Mouse (Mus musculus): ENCODE data around the gene Rbm28. TPM values are rescaled to one million over a fixed set of nuclear protein-coding genes. Genes with fewer than 3 reads are reported as not detected.
"Not testable (repeated sequence)": the region's sequence is repeated elsewhere in the genome, so short reads cannot be mapped to it uniquely, and the experiment has no call there.

The Rbm28 gene
- polyA plus RNA-seq, 1 experiment from 2014 or later, result 30.7 TPM

DNA sequence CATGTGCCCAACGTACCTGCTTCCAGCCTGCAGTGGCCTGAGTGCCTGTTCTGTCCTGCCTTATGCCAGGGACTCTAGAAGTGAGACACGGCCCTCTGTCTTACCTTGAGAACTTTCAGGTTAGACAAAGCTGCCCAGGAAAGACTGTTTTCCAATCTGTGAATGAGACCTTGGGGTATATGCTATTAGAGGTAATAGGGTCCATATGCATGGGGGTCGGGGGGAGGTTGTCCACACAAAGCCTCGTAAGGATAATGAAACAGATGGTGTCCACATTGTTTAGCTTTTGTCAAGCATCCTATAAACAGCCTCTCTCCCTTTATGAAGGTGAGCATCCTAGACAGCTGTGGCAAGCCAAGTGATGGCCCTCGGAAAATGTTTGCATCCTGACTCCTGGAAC, 30.3 kb upstream of the Rbm28 start:
- DNase-seq (ENCODE audit: low spot score), result no peak

DNA sequence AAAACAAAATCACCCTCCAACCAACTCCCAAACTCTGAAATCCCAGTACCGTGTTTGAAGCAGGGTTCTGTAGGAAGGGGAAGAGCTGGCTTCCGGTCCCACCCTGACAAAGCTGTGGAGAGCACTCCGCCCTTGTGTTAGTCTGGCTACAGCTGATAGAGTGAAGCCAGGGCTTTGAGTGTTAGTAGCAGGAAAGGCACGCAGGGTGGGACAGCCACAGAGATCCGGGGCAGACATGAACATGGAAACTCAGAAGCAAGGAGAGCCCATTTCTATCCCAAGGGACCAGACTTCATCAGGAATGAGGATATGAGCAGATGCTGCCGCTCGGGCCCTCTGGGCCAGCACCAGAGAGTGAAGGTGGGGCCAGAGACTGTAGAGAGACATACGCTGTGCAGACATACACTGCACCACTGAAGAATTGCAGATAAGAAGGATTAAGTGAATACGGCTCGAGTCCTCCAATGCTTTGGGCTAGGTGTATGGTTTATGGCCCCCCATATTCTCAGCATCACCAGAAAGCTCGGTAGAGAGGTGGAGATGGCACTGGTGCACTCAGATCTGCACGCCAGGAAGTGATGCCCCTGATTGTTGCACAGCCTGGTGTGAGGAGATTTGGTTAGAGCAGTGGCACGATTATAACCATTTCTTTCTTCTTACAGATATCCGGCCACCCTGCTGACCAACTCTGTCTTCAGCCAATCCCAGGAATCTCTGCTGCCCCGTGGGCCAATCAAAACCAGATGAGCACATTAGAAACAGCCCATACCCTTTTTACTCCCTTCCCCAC, 29.4 kb upstream of the Rbm28 start:
- DNase-seq (ENCODE audit: low spot score), result no peak

DNA sequence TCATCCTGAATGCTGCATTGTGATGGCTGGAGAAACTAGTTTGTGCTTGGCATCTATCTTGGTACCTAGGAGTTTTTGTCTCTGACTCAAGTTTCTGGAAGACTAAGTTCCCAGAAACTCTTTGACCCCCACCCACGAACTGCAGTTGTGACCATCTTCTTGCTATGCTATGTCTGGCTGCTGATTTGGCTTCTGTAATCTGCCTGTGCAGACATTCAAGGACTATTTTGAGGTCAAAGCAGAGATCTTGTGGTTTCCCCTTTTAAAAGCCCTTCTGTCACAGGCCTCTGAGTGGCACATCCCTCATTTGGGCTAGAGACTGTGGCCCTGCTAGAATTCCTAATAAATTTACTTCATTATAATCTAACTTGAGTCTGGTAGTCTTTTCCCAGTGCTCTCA, 23.1 kb upstream of the Rbm28 start:
- DNase-seq (ENCODE audit: low spot score), result no peak

DNA sequence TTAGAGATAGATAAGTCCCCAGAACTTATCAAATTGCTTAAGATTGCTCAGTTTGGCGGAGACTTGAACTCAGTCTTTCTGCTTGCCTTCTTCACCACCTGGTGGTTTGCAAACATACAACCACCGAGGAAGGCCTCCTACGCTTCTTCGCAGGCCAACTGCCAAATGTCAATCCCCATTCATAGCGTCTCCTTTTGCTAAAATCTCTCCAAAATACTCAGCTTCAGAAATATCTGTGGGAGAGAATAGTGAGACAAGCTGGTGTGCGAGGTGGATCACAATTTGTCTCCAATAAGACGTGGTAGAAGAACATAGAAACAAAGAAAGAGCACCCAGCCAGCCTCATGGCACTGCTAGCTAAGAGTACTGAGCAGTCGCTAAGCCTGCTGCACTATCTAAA, 15.0 kb upstream of the Rbm28 start:
- DNase-seq (ENCODE audit: low spot score), result no peak

DNA sequence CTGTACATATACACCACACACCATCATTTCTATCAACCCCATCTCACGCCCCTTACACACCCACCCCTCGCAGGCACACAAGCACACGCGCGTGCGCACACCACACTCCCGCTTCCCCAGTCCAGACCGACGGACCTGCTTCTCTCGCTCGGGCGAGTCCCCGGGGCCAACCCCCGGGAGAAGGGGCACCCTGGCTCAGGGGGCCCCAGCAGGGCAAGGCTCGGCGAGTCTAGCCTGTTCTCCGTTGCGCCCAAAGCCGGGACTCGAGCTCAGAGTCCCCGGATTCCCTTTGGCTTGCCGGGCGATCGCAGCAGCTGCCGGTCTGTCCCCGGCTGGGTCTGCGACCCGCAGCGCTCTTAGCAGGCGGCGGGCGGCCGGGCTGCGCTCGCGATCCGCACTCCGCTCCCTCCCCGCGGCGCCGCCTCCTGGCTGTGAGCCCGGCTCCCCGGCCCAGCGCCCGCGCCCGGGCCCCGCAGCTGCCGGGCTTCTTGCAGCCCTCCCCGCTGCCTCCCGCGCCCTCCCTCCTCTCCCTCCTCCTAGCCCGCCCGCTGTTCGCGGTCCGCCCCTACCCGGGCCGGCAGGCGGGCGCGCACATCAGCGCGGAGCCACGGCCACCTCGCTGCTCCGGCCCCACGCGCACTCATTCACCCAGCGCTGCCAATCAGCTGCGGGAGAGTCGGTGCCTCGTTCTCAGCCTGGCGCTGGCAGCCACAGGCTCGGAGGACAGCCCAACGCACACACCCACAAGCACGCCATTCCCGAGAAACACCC, 14.3 kb upstream of the Rbm28 start, which contains the start of gene Prrt4:
Prrt4 (minus strand) TSS at position 697 of the 771 bp plus-strand sequence.
- DNase-seq (ENCODE audit: low spot score), result peak; percentile 16

DNA sequence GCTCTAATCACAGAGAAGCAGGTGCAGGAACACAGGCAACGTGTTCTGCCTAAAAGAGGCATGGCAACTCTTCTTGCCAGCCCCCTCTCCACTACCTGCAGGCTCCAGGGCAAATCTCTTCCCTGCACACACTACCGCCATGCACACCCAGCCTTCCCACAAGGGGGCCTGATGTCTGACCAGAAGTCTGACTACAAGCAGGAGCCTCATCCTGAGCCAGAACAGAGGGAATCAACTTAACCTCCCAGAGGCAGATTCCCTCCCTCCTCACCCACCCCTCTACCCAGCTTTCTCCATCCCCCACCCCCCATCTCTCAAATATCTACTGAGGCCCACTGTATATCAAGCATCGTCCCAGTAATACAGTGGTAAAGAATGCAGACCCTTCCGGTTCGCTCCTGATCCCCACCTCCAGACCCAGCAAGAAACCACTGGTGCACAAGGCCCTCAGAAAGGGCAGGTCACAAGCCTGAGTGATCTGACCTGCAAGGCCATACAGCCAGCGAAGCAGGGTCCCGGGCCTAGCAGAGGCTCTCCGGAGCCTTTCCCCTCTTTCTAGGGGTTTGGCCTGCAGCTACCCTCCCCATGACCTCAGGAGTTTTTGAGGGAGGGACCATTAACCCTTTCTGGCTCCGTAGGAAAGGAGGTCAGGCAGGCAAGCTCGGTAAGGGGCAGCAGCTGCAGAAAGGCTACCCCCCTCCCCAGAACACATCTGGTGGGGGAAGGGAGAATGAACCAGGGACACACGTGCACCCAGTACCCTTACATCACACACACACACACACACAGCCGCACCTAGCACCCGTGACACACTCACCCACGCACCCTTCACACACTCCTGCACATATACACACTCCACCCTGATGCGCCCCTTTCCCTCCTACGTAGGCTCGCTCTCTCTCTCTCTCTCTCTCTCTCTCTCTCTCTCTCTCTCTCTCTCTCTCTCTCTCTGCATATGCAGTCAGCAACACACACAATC, 13.4 kb upstream of the Rbm28 start:
- DNase-seq (ENCODE audit: low spot score), result no peak

DNA sequence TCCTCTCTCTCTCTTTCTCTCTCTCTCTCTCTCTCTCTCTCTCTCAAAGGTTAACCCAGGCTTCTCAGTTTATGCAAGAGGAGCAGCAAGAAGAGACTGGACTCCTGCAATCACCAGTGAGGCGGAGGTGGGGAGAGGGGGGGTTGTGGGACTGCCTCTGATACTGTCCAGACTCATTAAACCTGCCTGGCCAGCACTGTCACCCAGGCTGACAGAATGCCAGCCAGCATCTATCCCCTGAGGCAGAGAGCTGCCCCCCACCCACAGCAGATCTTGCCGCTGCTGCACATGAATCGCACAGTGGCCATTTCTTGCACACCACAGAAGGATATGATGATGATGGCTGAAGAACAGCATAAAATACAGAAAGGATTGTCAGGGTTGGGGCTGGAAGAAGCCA, 10.3 kb upstream of the Rbm28 start:
- no peak for DNase-seq (ENCODE audit: low spot score)

DNA sequence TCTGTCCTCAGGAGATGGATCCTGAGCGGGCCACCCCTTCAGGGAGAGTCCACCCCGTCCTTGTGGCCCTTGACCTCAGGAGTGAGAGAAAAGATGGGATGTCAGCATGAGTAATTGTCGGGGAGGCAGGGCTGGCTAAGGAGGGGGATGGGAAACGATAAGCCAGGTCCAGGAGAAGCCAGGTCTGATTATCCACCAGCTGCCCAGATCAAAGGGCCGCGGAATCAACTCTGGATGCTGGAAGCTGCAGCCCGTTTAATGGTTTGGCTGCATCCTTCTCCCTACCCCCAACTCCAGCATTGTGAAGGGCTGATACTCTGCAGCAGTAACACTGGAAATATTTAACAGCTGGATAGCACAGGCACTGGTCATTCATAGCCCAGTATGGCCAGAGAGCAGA, 9.6 kb upstream of the Rbm28 start:
- DNase-seq (ENCODE audit: low spot score), result no peak

DNA sequence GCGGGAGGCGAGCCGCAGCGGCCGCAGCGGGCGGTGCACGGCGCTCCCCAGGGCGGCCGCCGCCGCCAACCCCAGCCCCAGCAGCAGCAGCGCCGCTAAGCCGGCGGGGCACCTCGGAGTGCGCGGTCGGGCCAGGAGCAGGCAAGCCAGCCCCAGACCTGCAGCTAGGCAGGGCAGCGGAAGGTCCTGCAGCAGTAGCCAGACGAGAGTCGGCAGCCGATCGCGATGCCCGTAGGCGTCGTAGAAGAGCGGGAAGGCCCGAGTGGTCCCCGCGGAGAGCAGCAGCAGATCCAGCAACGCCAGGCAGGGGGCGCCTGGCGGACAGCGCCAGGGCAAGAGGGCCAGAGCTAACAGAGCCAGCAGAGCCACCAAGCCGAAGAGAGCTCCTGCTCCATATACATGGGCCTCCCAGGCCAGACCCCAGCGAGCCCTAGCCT, 6.2 kb upstream of the Rbm28 start:
- peak; percentile 64 for DNase-seq (ENCODE audit: low spot score)

DNA sequence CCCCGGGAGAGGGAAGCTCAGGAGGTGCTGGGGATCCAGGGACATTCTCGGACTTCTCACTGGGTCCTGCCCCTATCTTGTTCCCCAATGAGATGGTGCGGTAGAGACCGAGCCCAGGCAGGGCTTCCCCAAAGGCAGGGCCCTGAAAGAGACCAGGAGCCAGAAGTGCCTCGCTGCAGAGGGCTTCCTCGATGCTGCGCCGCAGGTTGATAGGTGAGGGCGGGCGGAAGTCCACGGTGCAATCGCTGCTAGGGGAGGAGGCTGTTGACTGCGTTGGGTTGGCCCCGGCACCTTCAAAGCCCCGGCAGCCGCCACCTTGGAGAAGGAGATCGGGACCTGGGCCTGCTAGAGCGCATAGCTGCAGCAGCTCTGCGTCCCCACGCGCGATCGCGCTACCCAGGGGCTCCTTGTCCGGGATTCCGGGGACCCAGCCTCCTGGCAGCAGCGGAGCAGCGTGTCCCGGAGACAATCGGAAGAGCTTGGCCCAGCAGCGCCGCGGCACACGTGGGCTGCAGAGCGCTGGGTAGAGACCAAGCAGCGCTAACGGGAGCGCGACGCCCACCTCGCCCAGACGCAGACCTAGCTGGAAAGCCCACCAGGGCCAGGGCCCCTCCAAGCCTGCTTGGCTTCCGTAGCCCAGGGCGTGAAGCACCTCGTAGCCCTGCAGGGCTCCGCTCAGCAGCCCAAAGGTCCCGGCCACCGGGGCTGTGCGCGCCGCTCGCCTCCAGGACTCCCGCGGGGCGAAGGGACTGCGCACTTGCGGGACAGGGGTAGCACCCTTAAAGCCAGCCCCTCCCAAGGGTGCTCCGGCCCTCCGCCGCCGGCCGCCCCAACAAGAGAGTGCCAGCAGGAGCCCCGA, 5.5 kb upstream of the Rbm28 start:
- DNase-seq (ENCODE audit: low spot score), result peak; percentile 76

DNA sequence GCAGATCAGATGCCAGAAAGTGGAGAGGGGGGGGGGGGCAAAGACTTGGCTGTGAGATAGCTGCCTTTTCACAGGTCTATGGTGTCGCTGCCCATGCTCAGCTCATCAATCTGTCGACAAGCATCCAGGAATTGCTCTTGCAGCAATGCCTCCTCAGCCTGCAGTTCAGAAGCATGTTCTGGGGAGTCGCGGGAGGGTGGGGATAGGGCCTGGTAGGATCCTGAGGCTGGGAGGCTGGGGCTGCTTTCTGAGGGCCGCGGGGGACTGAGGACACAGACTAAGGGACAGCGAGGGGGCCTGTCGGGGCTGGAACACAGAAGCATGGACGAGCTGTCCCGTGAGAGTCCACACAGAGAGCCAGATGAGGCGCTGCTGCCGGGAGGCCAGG, 4.9 kb upstream of the Rbm28 start:
- DNase-seq (ENCODE audit: low spot score), result no peak

DNA sequence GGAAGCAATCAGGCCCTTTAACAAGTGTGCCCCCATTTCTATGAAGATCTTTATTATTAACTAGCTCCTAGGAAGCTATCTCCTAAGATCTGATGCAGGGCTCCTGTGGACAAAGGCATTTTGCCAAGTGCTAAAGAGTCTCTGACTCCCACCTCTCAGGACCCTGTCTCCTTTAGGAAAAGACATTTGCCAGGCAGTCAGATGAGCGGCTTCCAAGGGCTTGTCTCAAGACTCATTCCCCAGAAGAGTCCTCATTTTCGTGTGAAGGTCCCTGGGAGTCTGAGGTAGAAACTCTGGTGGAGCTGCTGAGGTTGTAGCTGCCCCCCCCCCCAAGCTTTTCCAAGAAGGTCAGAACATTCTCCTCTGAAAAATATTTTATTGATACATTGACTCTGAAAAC, 4.1 kb upstream of the Rbm28 start:
- no peak for DNase-seq (ENCODE audit: low spot score)

DNA sequence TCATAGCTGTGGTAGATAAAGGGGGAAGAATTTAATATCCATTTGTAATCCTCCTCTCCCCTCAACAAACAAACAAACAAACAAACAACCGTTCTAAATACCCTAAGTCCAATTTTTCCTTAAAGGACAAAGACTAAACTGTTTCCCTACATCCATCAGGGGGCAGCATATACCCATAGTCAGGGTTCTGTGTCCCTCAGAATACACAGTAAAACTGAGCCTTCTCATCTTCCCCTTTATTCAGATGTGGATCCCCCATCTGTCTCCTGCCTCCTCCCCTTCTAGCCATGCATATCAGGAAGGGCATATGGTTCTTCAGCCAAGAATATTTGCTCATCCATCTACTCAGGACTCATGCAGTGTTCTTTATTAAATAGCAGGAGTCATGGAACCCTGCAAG, 1.4 kb upstream of the Rbm28 start:
- peak; percentile 69 for DNase-seq (ENCODE audit: low spot score)

DNA sequence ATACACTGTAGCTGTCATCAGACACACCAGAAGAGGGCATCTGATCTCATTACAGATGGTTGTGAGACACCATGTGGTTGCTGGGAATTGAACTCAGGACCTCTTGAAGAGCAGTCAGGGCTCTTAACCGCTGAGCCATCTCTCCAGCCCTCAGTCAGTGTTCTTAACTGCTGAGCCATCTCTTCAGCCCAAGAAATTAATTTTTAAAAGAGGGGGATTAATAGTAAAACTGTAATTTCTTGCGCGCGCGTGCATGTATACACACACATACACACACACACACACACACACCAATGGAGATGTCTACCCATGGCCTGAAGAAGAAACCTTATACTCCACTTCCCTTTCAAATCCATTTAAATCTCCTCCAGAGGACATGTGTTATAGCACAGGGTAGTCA, 3.5 kb downstream of the Rbm28 start:
- not testable (repeated sequence) for DNase-seq (ENCODE audit: low spot score)

DNA sequence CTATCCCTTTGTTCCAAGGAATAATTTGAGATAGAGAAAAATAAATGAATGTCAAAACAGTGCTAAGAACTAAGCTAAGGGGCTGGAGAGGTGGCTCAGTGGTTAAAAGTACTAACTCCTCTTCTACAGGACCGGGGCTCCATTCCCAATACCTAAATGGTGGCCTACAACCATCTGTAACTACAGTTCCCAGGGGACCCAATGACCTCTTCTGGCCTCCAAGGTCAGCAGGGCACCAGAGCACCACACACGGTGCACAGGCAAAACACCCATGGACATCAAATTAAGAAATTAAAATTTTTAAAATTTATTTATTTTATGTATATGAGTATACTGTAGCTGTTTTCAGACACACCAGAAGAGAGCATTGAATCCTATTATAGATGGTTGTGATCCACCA, 4.0 kb downstream of the Rbm28 start:
- DNase-seq (ENCODE audit: low spot score), result no peak

DNA sequence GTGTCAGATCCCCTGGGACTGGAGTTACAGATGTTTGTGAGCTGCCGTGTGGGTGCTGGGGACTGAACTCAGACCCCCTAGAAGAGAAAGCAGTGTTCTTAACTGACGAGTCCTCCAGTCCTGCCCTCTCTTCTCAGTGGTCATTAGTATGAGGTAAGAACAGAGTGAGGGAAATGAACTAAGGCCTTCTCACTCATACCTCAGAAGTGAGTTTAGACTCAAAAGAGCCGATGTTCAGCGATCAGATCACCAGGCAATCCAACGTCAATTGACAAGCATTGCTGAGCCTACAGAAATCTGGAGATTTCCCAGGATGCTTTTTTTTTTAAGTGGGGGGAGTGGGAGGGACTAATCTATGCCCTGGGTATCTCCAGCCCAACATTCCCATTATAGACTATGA, 8.5 kb downstream of the Rbm28 start:
- no peak for DNase-seq (ENCODE audit: low spot score)

DNA sequence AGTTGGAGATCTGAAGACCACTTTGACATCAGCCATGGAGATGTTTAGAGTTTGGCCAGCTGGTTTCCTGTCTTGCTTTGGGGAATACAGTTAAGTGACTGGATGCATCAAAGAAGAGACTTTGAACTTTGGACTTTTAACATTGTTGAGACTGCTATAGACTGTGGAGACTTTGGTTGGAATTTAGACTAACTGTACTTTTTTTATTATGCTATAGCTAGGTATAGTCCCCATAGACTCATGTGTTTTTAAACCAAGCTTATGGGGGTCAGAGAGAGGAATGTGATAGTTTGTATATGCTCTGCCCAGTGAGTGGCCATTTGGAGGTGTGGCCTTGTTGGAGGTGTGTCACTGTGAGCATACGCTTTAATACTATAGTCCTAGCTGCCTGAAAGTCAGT, 14.8 kb downstream of the Rbm28 start:
- no peak for DNase-seq (ENCODE audit: low spot score)

DNA sequence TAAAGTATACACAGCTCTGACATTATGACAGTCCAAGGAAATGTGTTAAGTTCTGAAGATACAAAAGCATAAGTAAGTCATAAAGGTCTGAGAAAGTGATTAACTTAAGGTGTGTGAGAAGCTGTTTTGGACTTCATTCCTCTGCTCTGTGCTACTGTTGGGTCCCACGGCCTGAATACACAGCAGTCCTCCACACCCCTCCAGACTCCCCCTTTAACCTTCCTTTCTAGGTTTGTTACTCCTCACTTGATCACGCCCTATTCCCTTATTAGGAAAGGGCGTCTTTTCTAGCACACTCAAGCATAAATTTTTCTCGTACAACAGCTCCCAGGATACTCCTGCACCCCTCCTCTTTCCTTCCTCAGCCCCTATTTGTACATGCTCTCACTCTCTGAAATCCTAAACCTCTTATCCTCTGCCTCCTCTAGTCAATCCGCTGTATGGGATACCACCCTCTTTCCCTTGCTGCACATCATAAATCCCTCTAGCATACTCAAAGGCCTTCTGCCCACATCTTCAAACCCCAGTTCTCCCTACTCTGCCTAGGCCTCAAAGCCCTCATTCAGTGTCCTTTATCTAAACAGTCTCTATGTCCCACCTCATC, 17.3 kb downstream of the Rbm28 start:
- no peak for DNase-seq (ENCODE audit: low spot score)

DNA sequence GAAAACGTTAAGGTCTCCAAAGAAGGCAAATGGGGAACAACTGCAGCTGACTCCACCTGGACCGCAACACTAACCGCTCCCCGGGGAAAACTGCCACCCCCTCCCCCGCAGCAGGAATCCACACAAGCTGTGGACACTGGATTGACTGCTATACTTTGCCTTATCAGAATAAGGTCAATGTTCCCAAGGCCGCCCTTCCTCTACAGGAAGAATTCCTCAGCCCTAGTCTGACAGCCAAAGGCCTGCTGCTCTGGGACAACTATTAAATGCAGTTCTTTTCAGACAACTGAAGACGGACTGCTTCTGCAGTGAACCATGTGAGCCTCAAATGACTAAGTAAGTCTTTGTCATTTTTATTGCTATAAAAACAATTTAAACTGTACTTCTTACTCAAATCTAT, 18.2 kb downstream of the Rbm28 start:
- DNase-seq (ENCODE audit: low spot score), result no peak
